9 mouse cellular contexts compared by ENCODE assay signal in genomic region chr5:30391473-30391872, GRCm38 (mm10).
DNase-seq lines count a peak whose midpoint lies in the region; ATAC-seq and TF ChIP-seq lines count a peak whose summit lies in the region.
"Had no signal": no experiment of that assay in that cellular context is flagged by ENCODE, and none has a peak within 500 bp of the region (broad histone marks: within the 10 kb centered on the region; RNA-seq: fewer than 3 reads in every experiment).

No protein-coding gene starts in this region.

- intact Hi-C loops in heart, postnatal 10 days (cut with DNase I), result loop anchor here (10.0 kb wide), 1 partner anchor 243 kb away; no protein-coding TSS in a partner anchor

- peak; percentile 93 to 95 (median 94) for TF ChIP-seq CTCF in MEL (IDR thresholded peaks at IDR 0.05 in 2 of 3, conservative IDR thresholded peaks at IDR 0.05 in 1 of 3; ENCODE audit: control insufficient read depth in 1 of 3, insufficient read depth in 1 of 3, low read depth in 2 of 3, low read length in 3 of 3, poor library complexity in 1 of 3, severe bottlenecking in 1 of 3)

- no peak overlapping the region for H3K4me3 ChIP-seq in MEL (ENCODE audit: control insufficient read depth in 1 of 2, insufficient read depth in 1 of 2, low read depth in 2 of 2, low read length in 2 of 2)
- H3K4me3 ChIP-seq: liver, embryonic 13.5 days had no signal

- no peaks in the 10 kb centered on the region for H3K36me3 ChIP-seq in MEL (ENCODE audit: control insufficient read depth in 1 of 2, insufficient read depth in 2 of 2, low read length in 2 of 2)
- H3K36me3 ChIP-seq: liver, embryonic 13.5 days had no signal

- peak; percentile 72 for DNase-seq in MEL (ENCODE audit: low read depth, low spot score)
- DNase-seq in adrenal gland, postnatal 14 days, result peak; percentile 89
- peak; percentile 85 for DNase-seq in embryo, embryonic 11 days
- peak; percentile 70 to 88 for DNase-seq in heart, postnatal 10 days
- DNase-seq in layer of hippocampus, postnatal 14 days (ENCODE audit: low spot score in 2 of 2), result peak; percentile 61 to 64
- DNase-seq in right cerebral cortex, postnatal 36 days (ENCODE audit: low spot score in 2 of 2), result peak; percentile 25 to 30
- DNase-seq: liver, embryonic 13.5 days had no signal

- TF ChIP-seq EP300 in MEL (IDR thresholded peaks at IDR 0.05; ENCODE audit: low read depth in 1 of 2, low read length in 2 of 2), result no peak

- no peak for TF ChIP-seq POLR2A in MEL (IDR thresholded peaks at IDR 0.05; ENCODE audit: control insufficient read depth in 1 of 2, insufficient read depth in 1 of 2, low read depth in 1 of 2, low read length in 2 of 2, poor library complexity in 1 of 2)

- no peak overlapping the region for H3K27ac ChIP-seq in MEL (ENCODE audit: control insufficient read depth, low read depth, low read length)
- H3K27ac ChIP-seq: liver, embryonic 13.5 days had no signal

- H3K79me2 ChIP-seq in MEL (ENCODE audit: control insufficient read depth, insufficient read depth, low read length, poor library complexity), result no peaks in the 10 kb centered on the region

- H3K27me3 ChIP-seq in MEL (ENCODE audit: control insufficient read depth in 1 of 2, insufficient read depth in 2 of 2, low read length in 2 of 2), result peaks cover 5 to 10% of the 10 kb centered on the region in 2 experiments
- H3K27me3 ChIP-seq: liver, embryonic 13.5 days had no signal

- TF ChIP-seq RAD21 in MEL (IDR thresholded peaks at IDR 0.05; ENCODE audit: low read depth, low read length), result peak; percentile 62

- no peaks in the 10 kb centered on the region for H3K9me3 ChIP-seq in MEL (replicated peaks; ENCODE audit: insufficient read depth, low read length)
- H3K9me3 ChIP-seq: liver, embryonic 13.5 days had no signal

- H3K9ac ChIP-seq in MEL (ENCODE audit: control insufficient read depth, low read depth, low read length, poor library complexity, severe bottlenecking), result no peak overlapping the region
- H3K9ac ChIP-seq: liver, embryonic 13.5 days had no signal

- H3K4me1 ChIP-seq in MEL (ENCODE audit: control insufficient read depth in 1 of 2, insufficient read depth in 2 of 2, low read length in 2 of 2), result 0 out of 4 replicates have a peak, but pooled peaks cover 0 to 2% of the 10 kb centered on the region in 2 experiments
- H3K4me1 ChIP-seq: liver, embryonic 13.5 days had no signal

- ATAC-seq in megakaryocyte, adult 5-6 weeks (ENCODE audit: poor library complexity, severe bottlenecking), result peak; percentile 79
- ATAC-seq in monocyte, adult 5-6 weeks (replicated peaks; ENCODE audit: insufficient number of reproducible peaks, low FRiP score, low TSS enrichment, poor library complexity, severe bottlenecking), result no peak; the same call in 1 of the 2 replicates

TF ChIP-seq in MEL, 35 proteins besides CTCF, POLR2A, EP300 and RAD21:
- peak; percentile 85 for TF ChIP-seq SMC3 (IDR thresholded peaks at IDR 0.05; ENCODE audit: low read depth, low read length)
- TF ChIP-seq E2F4 (IDR thresholded peaks at IDR 0.05; ENCODE audit: borderline replicate concordance, low read depth, low read length), result no peak
- peak; percentile 51 for TF ChIP-seq ZC3H11A (IDR thresholded peaks at IDR 0.05; ENCODE audit: low read depth, low read length)

Comparison
In these comparisons a context has a peak if more than half of its experiments do, and no peak if none do; other contexts are left out.
1. DNase-seq: peak in every context shown above with its lines; median percentile 89 in adrenal gland, postnatal 14 days; 85 in embryo, embryonic 11 days; 79 in heart, postnatal 10 days; 72 in MEL; 62 in layer of hippocampus, postnatal 14 days; 28 in right cerebral cortex, postnatal 36 days.